Mouse (Mus musculus) neural tube, embryonic 14.5 days (tissue): ENCODE results near the gene Elovl1. TPM values are rescaled to one million over a fixed set of nuclear protein-coding genes. Genes with fewer than 3 reads are reported as not detected.

Experiments used
- ATAC-seq: fragments of 200-750 bp; cut with Nextera tagmentation; 2 replicates; pipeline ENCODE4 v1.8.0; 2017; ENCODE audit warnings: low read depth, mild to moderate bottlenecking, moderate TSS enrichment, moderate library complexity
- H3K27ac ChIP-seq: fragments of 300-500 bp; sonication (generic); 2 replicates; pipeline ENCODE4 v1.5.1; 2014; ENCODE audit warnings: low read depth, mild to moderate bottlenecking, control low read depth, low read length, moderate library complexity, mixed read lengths
- H3K27me3 ChIP-seq: fragments of 300-500 bp; sonication (generic); 2 replicates; pipeline ENCODE4 v1.6.1; 2014; ENCODE audit warnings: low read length; ENCODE audit not compliant: control insufficient read depth, insufficient read depth
- H3K36me3 ChIP-seq: fragments of 300-500 bp; sonication (generic); 2 replicates; pipeline ENCODE4 v1.6.1; 2014; ENCODE audit warnings: low read length, mixed read lengths; ENCODE audit not compliant: control insufficient read depth, insufficient read depth
- H3K4me1 ChIP-seq: fragments of 300-500 bp; sonication (generic); 2 replicates; pipeline ENCODE4 v1.6.1; 2014; ENCODE audit warnings: low read length; ENCODE audit not compliant: control insufficient read depth, insufficient read depth
- H3K4me2 ChIP-seq: fragments of 300-500 bp; sonication (generic); 2 replicates; pipeline ENCODE4 v1.6.1; 2014; ENCODE audit warnings: mild to moderate bottlenecking, low read depth, low read length, control low read depth
- H3K4me3 ChIP-seq: fragments of 300-500 bp; sonication (generic); 2 replicates; pipeline ENCODE4 v1.5.1; 2014; ENCODE audit warnings: low read depth, low read length, control low read depth, mixed read lengths
- H3K9ac ChIP-seq: fragments of 300-500 bp; sonication (generic); replicated peaks from 2 replicates; pipeline ENCODE4 v1.6.1; 2014; ENCODE audit warnings: low read depth, mild to moderate bottlenecking, control low read depth, low read length, mixed read lengths
- H3K9me3 ChIP-seq: fragments of 300-500 bp; sonication (generic); 2 replicates; pipeline ENCODE4 v1.6.1; 2016; ENCODE audit warnings: low read length; ENCODE audit not compliant: control insufficient read depth
- WGBS: fragments of 180-500 bp; shearing (Covaris S2); extraction: QIAGEN DNeasy Blood & Tissue Kit; methylation state at CpG from one replicate; pipeline ENCODE4 v1.1.7; 2014; 5-methylcytosine and 5-hydroxymethylcytosine counted together
- polyA plus RNA-seq: library from polyadenylated mRNA; unstranded; fragments of >200 nt; fragmentation: Nextera tagmentation; extraction: Ambion mirVana; gene quantifications from 2 replicates; pipeline ENCODE4 v1.2.1, GENCODE M21; 2014

Elovl1 gene
- polyA plus RNA-seq, 1 experiment from 2014 or later: 20.2 TPM

- Histone ChIP-seq H3K9me3 (no peaks in the 10 kb centered on the region), H3K27ac (no peak overlapping the region), H3K4me3 (no peak overlapping the region), H3K27me3 (no peaks in the 10 kb centered on the region), H3K36me3 (peaks cover 53% of the 10 kb centered on the region), H3K9ac (no peak overlapping the region), H3K4me1 (no peaks in the 10 kb centered on the region), H3K4me2 (no peak overlapping the region)
- no peak for ATAC-seq
- WGBS: 93% methylated on average over 5 of the region's 5 CpGs
Observed at GRCm38 (mm10) chr4:118401918-118402317, 26.0 kb upstream of the Elovl1 start.

GRCm38 (mm10) chr4:118402701-118403100, 25.2 kb upstream of the Elovl1 start:
- 92% methylated on average over 12 of the region's 12 CpGs for WGBS
- no peak overlapping the region for H3K4me3 ChIP-seq
- H3K36me3 ChIP-seq: peaks cover 45% of the 10 kb centered on the region
- H3K9ac ChIP-seq: no peak overlapping the region
- H3K4me2 ChIP-seq: no peak overlapping the region
- H3K4me1 ChIP-seq: no peaks in the 10 kb centered on the region
- no peaks in the 10 kb centered on the region for H3K27me3 ChIP-seq
- ATAC-seq: no peak
- H3K9me3 ChIP-seq: no peaks in the 10 kb centered on the region
- no peak overlapping the region for H3K27ac ChIP-seq

GRCm38 (mm10) chr4:118409142-118409900, 18.6 kb upstream of the Elovl1 start, which contains the start of the genes Szt2 and Med8:
Szt2 (minus strand) TSS chr4:118409273.
Med8 (plus strand) TSS chr4:118409337.
- under 1% methylated on average over 53 of the region's 53 CpGs for WGBS
- no peaks in the 10 kb centered on the region for H3K27me3 ChIP-seq
- H3K4me3 ChIP-seq: peak within 1 kb of the TSS; percentile 86
- peaks cover 27% of the 10 kb centered on the region for H3K36me3 ChIP-seq
- H3K4me2 ChIP-seq: peak within 1 kb of the TSS; percentile 64
- H3K27ac ChIP-seq: 0 out of 2 replicates have a peak within 1 kb of the TSS, but pooled peaks have one; percentile 30
- peak within 1 kb of the TSS; percentile 78 for H3K9ac ChIP-seq
- ATAC-seq: peak; percentile 95
- H3K9me3 ChIP-seq: no peaks in the 10 kb centered on the region
- H3K4me1 ChIP-seq: peaks cover 8% of the 10 kb centered on the region

GRCm38 (mm10) chr4:118410871-118411270, 17.0 kb upstream of the Elovl1 start:
- H3K27ac ChIP-seq: no peak overlapping the region
- no peak overlapping the region for H3K4me3 ChIP-seq
- WGBS: 94% methylated on average over 5 of the region's 5 CpGs
- H3K27me3 ChIP-seq: no peaks in the 10 kb centered on the region
- H3K9ac ChIP-seq: no peak overlapping the region
- peaks cover 8% of the 10 kb centered on the region for H3K4me1 ChIP-seq
- peaks cover 40% of the 10 kb centered on the region for H3K36me3 ChIP-seq
- ATAC-seq: no peak
- H3K4me2 ChIP-seq: no peak overlapping the region
- H3K9me3 ChIP-seq: no peaks in the 10 kb centered on the region

- Histone ChIP-seq H3K27ac (no peak overlapping the region), H3K9me3 (no peaks in the 10 kb centered on the region), H3K36me3 (peaks cover 58% of the 10 kb centered on the region), H3K27me3 (no peaks in the 10 kb centered on the region), H3K4me1 (peaks cover 4% of the 10 kb centered on the region), H3K9ac (no peak overlapping the region), H3K4me2 (no peak overlapping the region), H3K4me3 (no peak overlapping the region)
- 97% methylated on average over 5 of the region's 5 CpGs for WGBS
- ATAC-seq: no peak
Observed at GRCm38 (mm10) chr4:118413553-118413952, 14.3 kb upstream of the Elovl1 start.

- no peak for ATAC-seq
- 92% methylated on average over 2 of the region's 2 CpGs for WGBS
- Histone ChIP-seq H3K27me3 (no peaks in the 10 kb centered on the region), H3K9me3 (no peaks in the 10 kb centered on the region), H3K4me1 (no peaks in the 10 kb centered on the region), H3K4me2 (no peak overlapping the region), H3K36me3 (peaks cover 65% of the 10 kb centered on the region), H3K27ac (no peak overlapping the region), H3K9ac (no peak overlapping the region), H3K4me3 (no peak overlapping the region)
Observed at GRCm38 (mm10) chr4:118415779-118416178, 12.1 kb upstream of the Elovl1 start.

GRCm38 (mm10) chr4:118416329-118416728, 11.6 kb upstream of the Elovl1 start:
- no peaks in the 10 kb centered on the region for H3K4me1 ChIP-seq
- no peaks in the 10 kb centered on the region for H3K9me3 ChIP-seq
- no peak overlapping the region for H3K9ac ChIP-seq
- H3K4me3 ChIP-seq: no peak overlapping the region
- H3K27me3 ChIP-seq: no peaks in the 10 kb centered on the region
- no peak for ATAC-seq
- WGBS: 91% methylated on average over 5 of the region's 5 CpGs
- peaks cover 65% of the 10 kb centered on the region for H3K36me3 ChIP-seq
- H3K4me2 ChIP-seq: no peak overlapping the region
- no peak overlapping the region for H3K27ac ChIP-seq

- ATAC-seq: no peak
- WGBS: 87% methylated on average over 13 of the region's 13 CpGs
- H3K4me1 ChIP-seq: no peaks in the 10 kb centered on the region
- no peak overlapping the region for H3K9ac ChIP-seq
- no peaks in the 10 kb centered on the region for H3K27me3 ChIP-seq
- no peaks in the 10 kb centered on the region for H3K9me3 ChIP-seq
- peaks cover 64% of the 10 kb centered on the region for H3K36me3 ChIP-seq
- no peak overlapping the region for H3K27ac ChIP-seq
- H3K4me3 ChIP-seq: no peak overlapping the region
- no peak overlapping the region for H3K4me2 ChIP-seq
Observed at GRCm38 (mm10) chr4:118417112-118417797, 10.6 kb upstream of the Elovl1 start.

- no peak overlapping the region for H3K27ac ChIP-seq
- no peaks in the 10 kb centered on the region for H3K4me1 ChIP-seq
- no peak overlapping the region for H3K9ac ChIP-seq
- no peaks in the 10 kb centered on the region for H3K27me3 ChIP-seq
- no peak overlapping the region for H3K4me3 ChIP-seq
- H3K4me2 ChIP-seq: no peak overlapping the region
- H3K9me3 ChIP-seq: no peaks in the 10 kb centered on the region
- no peak for ATAC-seq
- H3K36me3 ChIP-seq: peaks cover 25% of the 10 kb centered on the region
- 90% methylated on average over 3 of the region's 3 CpGs for WGBS
Observed at GRCm38 (mm10) chr4:118421384-118421783, 6.5 kb upstream of the Elovl1 start.
